Mouse (Mus musculus): ENCODE measurements around the gene Ccdc12.
A peak's percentile ranks its signal among the peaks of the same experiment; 100 is the strongest.

Gene Ccdc12

DNA sequence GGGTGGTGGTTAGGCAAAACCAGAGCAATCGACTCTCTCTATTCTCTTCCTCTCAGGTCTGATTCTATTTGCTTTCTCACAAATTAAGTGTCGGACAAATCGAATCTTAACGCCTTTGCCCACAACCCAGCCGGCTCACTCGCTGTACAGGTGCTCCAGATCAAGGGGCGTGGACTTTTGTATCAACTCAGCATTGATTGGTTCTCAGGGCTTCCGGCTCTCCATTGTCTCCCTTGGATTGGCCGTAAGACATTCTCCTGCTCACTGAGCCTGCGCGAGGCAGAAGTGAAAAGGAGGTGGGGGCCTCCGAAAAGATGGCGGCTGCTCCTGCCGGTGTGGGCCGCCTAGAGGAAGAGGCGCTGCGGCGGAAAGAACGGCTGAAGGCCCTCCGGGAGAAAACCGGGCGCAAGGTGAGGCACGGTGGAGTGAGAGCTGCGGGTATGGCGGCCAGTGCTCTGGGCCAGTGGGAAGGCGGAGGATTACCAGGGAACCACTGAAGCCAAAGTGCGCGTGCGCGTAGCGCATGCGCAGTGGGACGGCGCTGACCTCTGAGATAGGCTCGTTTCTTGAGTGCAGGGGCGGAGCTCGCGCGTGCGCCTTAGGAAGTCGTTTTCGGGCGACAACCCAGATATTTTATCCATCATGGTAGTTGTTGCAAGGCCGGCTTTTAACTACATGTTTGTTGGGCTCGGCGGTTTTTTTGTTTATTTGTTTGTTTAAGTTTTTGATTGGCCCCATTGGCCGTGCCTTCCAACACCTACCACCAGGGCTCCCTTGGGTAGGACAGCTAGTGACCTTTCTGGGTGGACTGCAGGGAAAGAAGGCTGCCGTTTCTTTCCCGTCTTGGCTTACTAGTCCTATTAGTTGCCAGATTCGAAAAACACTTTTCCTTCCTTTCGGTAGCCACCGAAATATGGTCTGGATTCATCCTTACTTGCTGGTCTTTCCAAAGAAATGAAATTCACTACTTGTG, at the start of gene Ccdc12:
TSS of gene Ccdc12 (plus strand) at position 255 of the 973 bp plus-strand sequence.
- peak; percentile 100 for DNase-seq (ENCODE audit: low read depth, low spot score)

- DNase-seq (ENCODE audit: low read depth, low spot score), result no peak
These were observed 44.8 kb upstream of the Ccdc12 start for GRCm38 (mm10) chr9:110611471-110611870.

GRCm38 (mm10) chr9:110617081-110617480, 39.2 kb upstream of the Ccdc12 start:
- no peak for DNase-seq (ENCODE audit: low read depth, low spot score)

DNA sequence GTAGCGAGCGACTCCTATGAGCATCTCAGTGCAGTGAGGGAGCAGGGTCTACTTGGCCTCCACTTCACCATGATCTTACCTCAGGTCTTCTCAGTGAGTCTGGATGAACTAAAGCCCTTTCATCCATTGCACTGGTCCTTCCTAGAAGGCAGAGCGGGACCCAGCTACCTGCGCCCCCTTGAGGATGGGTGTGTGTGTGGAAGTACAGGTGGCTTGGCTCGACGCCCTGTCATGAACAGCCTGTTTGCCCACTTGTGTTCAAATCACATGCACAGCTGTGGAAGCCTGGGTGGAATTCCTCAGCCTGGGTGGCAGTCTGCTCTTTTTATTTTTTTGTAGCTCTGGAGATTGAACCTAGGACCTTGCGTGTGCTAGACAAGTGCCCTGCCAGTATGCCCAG, 36.1 kb upstream of the Ccdc12 start:
- DNase-seq (ENCODE audit: low read depth, low spot score), result no peak

DNA sequence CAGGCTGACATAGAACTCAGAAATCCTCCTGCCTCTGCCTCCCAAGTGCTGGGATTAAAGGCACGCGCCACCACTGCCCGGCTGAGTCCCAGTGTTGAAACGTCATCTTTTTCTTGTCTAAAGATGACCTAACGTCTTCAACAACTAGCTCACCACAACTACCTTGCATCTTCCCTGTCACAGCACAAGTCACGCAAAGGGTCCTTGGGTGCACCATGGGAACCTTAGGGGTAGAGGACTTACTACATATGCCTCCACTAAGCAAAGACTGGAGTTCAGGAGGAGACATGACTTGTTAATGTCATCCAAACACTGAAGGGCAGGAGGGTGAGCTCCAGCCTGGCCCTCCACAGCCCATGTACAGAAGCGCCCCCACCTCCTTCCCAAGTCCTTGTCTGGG, 35.6 kb upstream of the Ccdc12 start:
- no peak for DNase-seq (ENCODE audit: low read depth, low spot score)

DNA sequence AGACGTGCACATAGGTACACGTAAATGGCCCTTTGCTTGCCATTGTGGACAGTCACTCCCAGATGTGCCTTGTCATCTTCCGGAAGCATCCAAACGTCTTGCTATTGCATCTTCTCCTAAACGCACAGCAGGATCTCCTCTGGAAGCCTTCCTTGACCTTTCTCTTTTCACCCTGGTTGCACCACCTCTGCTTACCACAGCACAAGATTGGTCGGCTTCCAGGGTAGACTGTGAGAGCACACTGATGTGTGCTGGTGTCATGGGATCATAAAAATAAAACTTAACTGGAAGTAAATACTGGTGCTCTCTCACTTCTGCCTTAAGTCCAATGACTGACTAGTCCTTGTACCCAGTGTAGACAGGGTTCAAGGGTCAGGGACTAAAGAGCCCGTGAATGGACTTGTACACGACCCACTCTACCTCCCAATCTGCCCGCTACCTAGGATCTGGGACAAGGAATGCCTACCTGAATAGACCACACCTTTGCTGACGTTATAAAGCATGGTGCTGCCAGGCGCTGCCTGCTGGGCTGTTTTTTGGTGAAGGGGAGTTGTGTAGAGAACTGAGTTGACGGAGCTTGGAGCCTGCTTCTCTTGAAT, 33.6 kb upstream of the Ccdc12 start:
- no peak for DNase-seq (ENCODE audit: low read depth, low spot score)

GRCm38 (mm10) chr9:110623416-110624195, 32.7 kb upstream of the Ccdc12 start:
- DNase-seq (ENCODE audit: low read depth, low spot score), result no peak

- DNase-seq (ENCODE audit: low read depth, low spot score), result peak; percentile 51
These were observed 31.7 kb upstream of the Ccdc12 start, which contains the start of gene Nradd for GRCm38 (mm10) chr9:110624361-110625166. Nradd (minus strand) TSS chr9:110624452.

- no peak for DNase-seq (ENCODE audit: low read depth, low spot score)
These were observed 30.9 kb upstream of the Ccdc12 start for GRCm38 (mm10) chr9:110625350-110625908.

DNA sequence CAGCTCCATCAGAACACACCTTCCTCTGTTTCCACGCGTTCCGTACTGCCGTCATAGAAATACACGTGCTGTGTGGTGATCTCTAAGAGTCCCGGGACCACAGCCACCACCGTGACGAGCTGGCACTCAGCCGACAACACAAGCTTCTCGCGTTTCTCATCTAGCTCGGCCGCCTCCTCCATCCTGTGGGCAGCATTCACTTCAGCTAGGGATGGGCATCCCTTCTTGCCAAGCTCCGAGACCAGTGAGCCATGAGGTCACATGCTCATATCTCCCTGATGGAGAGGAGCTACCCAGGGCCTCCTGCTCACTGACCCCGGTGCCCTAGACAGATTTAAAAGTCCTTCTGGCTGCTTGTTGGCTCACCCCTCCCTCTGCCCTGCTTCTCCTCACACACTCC, 26.1 kb upstream of the Ccdc12 start:
- DNase-seq (ENCODE audit: low read depth, low spot score), result no peak

GRCm38 (mm10) chr9:110631191-110631590, 25.1 kb upstream of the Ccdc12 start:
- no peak for DNase-seq (ENCODE audit: low read depth, low spot score)

DNA sequence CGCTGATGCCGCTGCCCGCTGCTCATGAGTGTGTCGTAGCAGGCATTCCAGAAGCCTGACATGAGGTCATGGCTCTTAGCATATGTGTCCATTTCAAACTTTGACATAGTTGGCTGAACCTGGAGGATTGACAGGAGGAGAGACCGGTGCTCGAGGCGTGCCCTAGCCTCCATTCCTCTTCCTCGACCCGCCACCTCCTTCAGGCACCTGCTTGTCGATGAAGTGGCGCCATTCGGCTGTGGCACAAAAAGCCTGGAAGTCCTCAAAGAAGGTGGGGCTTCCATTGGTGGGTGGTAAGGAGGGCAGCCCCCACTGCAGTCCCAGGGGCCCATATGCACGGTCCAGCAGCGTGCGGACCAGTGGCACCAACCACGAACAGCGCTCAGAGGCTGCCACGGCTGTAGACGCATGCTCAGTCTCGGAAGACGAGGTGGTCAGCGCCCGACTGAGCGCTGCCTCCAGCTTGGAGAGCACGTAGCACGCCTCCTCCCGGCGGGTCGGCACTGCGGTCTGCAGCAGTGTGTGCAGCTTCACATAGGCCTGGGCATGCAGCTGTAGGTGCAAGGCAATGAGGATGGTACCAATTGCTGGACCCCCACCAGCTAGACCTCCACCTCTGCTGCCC, 24.5 kb upstream of the Ccdc12 start:
- no peak for DNase-seq (ENCODE audit: low read depth, low spot score)

- no peak for DNase-seq (ENCODE audit: low read depth, low spot score)
These were observed 23.6 kb upstream of the Ccdc12 start for GRCm38 (mm10) chr9:110632671-110633070.

- DNase-seq (ENCODE audit: low read depth, low spot score), result no peak
These were observed 22.4 kb upstream of the Ccdc12 start for GRCm38 (mm10) chr9:110633882-110634281.

GRCm38 (mm10) chr9:110635225-110635624, 21.1 kb upstream of the Ccdc12 start:
- peak; percentile 57 for DNase-seq (ENCODE audit: low read depth, low spot score)

DNA sequence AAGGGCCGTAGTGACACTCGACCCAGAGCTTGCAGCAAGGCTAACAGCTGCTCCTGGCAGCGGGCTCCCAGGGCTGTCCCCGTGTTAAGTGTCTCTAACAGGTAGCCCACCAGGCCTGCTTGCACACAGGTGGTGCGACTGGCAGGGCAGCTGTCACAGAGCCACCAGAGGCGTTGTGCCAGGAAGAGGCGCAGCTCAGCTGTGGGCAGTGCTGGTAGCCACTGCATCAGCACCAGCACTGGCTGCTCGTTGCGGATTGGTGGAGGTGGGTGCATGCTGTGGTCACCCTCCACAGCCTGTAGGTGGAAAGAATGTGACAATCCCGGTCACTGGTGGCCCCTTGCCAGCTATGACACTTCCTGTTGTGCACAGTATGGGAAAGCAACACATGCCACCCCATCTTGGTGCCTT, 17.7 kb upstream of the Ccdc12 start:
- DNase-seq (ENCODE audit: low read depth, low spot score), result no peak

GRCm38 (mm10) chr9:110641006-110641405, 15.3 kb upstream of the Ccdc12 start:
- DNase-seq (ENCODE audit: low read depth, low spot score), result no peak

DNA sequence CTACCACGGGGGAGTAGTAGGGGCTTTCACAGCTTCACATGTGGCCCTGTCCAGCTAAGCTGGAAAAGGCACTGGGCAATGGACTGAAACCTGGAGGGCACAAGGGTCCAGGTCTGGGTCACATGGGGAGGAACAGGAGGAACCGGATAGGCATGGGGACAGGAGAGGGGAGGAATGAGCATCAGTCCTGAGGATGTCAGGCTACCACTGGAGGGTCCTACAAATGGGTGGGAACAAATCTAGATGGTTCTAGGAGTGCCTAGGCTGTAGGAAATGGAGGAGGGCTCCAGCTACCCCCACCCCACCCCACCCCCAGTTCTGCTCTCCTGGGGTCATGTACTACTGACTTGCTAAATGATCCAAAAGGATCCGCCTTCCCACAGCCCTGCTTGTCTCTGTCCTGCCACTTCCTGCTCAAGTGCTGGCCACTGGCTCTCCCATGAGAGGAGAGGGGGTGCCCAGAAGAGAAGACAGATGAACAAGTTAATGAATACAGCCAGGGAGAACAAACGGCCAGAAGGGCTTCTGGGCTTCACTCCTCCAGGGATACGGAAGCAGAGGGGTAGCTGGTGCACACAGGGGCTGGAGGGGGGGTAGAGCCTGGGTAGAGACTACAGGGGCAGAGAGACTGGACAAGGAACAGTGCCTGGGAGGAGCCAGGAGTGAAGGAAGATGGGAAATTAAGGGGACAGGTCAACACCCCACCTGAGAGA, 13.3 kb upstream of the Ccdc12 start:
- no peak for DNase-seq (ENCODE audit: low read depth, low spot score)

DNA sequence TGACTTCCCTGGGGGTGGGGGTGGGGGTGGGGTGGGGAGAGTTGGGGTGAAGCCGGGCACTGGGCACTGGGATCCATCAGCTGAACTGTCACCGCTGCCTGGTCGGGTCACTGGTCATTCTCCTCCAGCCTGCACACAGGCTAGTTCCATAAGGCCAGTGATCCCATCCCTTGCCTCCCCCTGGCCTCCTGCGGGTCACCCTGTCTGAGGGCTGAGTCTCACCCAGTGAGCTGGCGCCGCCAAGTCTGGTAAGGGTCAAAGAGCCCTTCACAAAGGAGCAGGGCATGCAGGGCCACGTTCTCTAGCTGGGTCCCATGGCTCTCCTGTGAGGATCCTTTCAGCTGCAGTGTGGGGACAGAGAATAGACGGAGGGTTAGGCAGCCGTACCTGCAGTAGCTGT, 12.5 kb upstream of the Ccdc12 start:
- DNase-seq (ENCODE audit: low read depth, low spot score), result no peak

DNA sequence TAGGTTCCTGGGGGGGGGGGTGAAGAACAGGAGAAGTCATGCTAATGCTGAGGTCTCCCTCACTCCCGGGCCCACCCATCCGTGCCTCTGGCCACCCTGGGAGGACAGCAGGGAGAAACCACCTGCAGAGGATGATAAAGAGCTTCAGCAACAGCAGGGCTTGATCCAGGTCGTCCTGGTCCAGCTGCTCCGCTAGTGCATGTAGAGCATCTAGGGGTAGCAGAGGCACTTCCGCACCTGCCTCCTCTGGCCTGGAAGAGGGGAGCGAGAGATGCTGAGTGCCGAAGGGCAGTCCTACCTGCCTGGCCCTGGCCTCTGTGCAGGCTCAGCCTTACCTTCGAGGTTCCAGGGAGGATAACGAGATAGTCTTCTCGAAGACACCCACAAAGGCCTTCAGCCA, 12.0 kb upstream of the Ccdc12 start:
- DNase-seq (ENCODE audit: low read depth, low spot score), result no peak
